Mouse (Mus musculus) CH12.LX (cell line): ENCODE results near the gene Vps29. TPM values are rescaled to one million over a fixed set of nuclear protein-coding genes. Genes with fewer than 3 reads are reported as not detected.

Source experiments
- DNase-seq: peaks from one replicate; pipeline ENCODE4 v3.0.0-alpha.2; 2013; ENCODE audit errors: extremely low read depth
- H3K27ac ChIP-seq: 2 replicates; pipeline ENCODE4 v1.5.1; 2012; ENCODE audit warnings: low read depth, mild to moderate bottlenecking, control low read depth, moderate library complexity; ENCODE audit not compliant: insufficient read depth
- H3K27me3 ChIP-seq: replicated peaks from 2 replicates; pipeline ENCODE3; 2012; ENCODE audit warnings: inconsistent platforms
- H3K36me3 ChIP-seq, 2 experiments: replicated peaks in 1 of 2; 2 replicates each; pipeline versions ENCODE3 to v1.6.1; 2012; ENCODE audit warnings: inconsistent platforms in 1 of 2, low read length in 1 of 2, mild to moderate bottlenecking in 1 of 2, mixed read lengths in 1 of 2, moderate library complexity in 1 of 2; ENCODE audit not compliant: control insufficient read depth in 1 of 2, insufficient read depth in 1 of 2
- H3K4me1 ChIP-seq, 2 experiments: 2 replicates each; pipeline ENCODE4 v1.6.1; 2012; ENCODE audit warnings: inconsistent platforms in 1 of 2, moderate library complexity in 1 of 2; ENCODE audit not compliant: insufficient read depth in 2 of 2, control insufficient read depth in 1 of 2
- H3K4me2 ChIP-seq: 2 replicates; pipeline ENCODE4 v1.6.1; 2012; ENCODE audit warnings: low read depth, mild to moderate bottlenecking, control low read depth; ENCODE audit not compliant: poor library complexity, insufficient read depth, severe bottlenecking
- H3K4me3 ChIP-seq, 3 experiments: fragments of 150-350 bp in 1 of 3; sonication (generic) in 1 of 3; replicated peaks in 1 of 3; 2 replicates each; pipeline versions ENCODE3 to v1.5.1; 2011 to 2012; ENCODE audit warnings: low read depth in 2 of 3, low read length in 2 of 3, mild to moderate bottlenecking in 2 of 3, moderate library complexity in 2 of 3, control low read depth in 1 of 3, improper control_type of control experiment in 1 of 3, inconsistent platforms in 1 of 3, mixed read lengths in 1 of 3; ENCODE audit not compliant: poor library complexity in 1 of 3
- H3K79me2 ChIP-seq: replicated peaks from 2 replicates; pipeline ENCODE4 v1.6.1; 2012; ENCODE audit warnings: mild to moderate bottlenecking, moderate library complexity; ENCODE audit not compliant: control insufficient read depth, poor library complexity, insufficient read depth, severe bottlenecking; ENCODE audit errors: extremely low read depth
- H3K9ac ChIP-seq: 2 replicates; pipeline ENCODE4 v1.6.1; 2012; ENCODE audit warnings: low read depth, mild to moderate bottlenecking, control low read depth, moderate library complexity; ENCODE audit not compliant: insufficient read depth
- H3K9me3 ChIP-seq: replicated peaks from 2 replicates; pipeline ENCODE3; 2012; ENCODE audit warnings: low read length, inconsistent platforms, mixed read lengths
- CHD2 ChIP-seq: IDR thresholded peaks from 2 replicates; pipeline ENCODE4 v1.6.1; 2011; ENCODE audit warnings: low read length, improper control_type of control experiment
- CTCF ChIP-seq, 2 experiments: IDR thresholded peaks in 1 of 2; conservative IDR thresholded peaks in 1 of 2; 2 replicates each; pipeline ENCODE4 v1.5.1; 2011 to 2012; ENCODE audit warnings: low read depth in 2 of 2, low read length in 2 of 2, improper control_type of control experiment in 1 of 2, inconsistent platforms in 1 of 2, mild to moderate bottlenecking in 1 of 2, moderate library complexity in 1 of 2
- E2F4 ChIP-seq: IDR thresholded peaks from 2 replicates; pipeline ENCODE4 v1.6.1; 2011; ENCODE audit warnings: low read depth, low read length, improper control_type of control experiment; ENCODE audit not compliant: insufficient replicate concordance
- ELF1 ChIP-seq: IDR thresholded peaks from 2 replicates; pipeline ENCODE4 v1.6.1; 2014; ENCODE audit warnings: low read depth, mild to moderate bottlenecking, inconsistent platforms, low read length, improper control_type of control experiment
- GABPA ChIP-seq: IDR thresholded peaks from 2 replicates; pipeline ENCODE4 v1.6.1; 2012; ENCODE audit warnings: low read depth, low read length, improper control_type of control experiment, inconsistent platforms; ENCODE audit not compliant: insufficient replicate concordance
- HCFC1 ChIP-seq: IDR thresholded peaks from 2 replicates; pipeline ENCODE4 v1.6.1; 2012; ENCODE audit warnings: low read depth, mild to moderate bottlenecking, inconsistent platforms, low read length, improper control_type of control experiment
- IRF4 ChIP-seq: IDR thresholded peaks from 2 replicates; pipeline ENCODE4 v1.6.1; 2014; ENCODE audit warnings: low read depth, mild to moderate bottlenecking, inconsistent platforms, low read length, improper control_type of control experiment
- MAFK ChIP-seq: IDR thresholded peaks from 2 replicates; pipeline ENCODE4 v1.6.1; 2011; ENCODE audit warnings: low read length, improper control_type of control experiment; ENCODE audit not compliant: insufficient replicate concordance
- MAX ChIP-seq: IDR thresholded peaks from 2 replicates; pipeline ENCODE4 v1.6.1; 2011; ENCODE audit warnings: low read length, improper control_type of control experiment
- MXI1 ChIP-seq: IDR thresholded peaks from 2 replicates; pipeline ENCODE4 v1.6.1; 2011; ENCODE audit warnings: mild to moderate bottlenecking, low read depth, low read length, improper control_type of control experiment
- NELFE ChIP-seq: IDR thresholded peaks from 2 replicates; pipeline ENCODE4 v1.6.1; 2011; ENCODE audit warnings: low read depth, low read length, improper control_type of control experiment
- NRF1 ChIP-seq: IDR thresholded peaks from 2 replicates; pipeline ENCODE4 v1.6.1; 2014; ENCODE audit warnings: low read depth, mild to moderate bottlenecking, inconsistent platforms, low read length, improper control_type of control experiment, moderate library complexity
- POLR2A ChIP-seq: IDR thresholded peaks from 2 replicates; pipeline ENCODE4 v1.6.1; 2011; ENCODE audit warnings: low read depth, mild to moderate bottlenecking, improper control_type of control experiment, low read length
- POLR2AphosphoS2 ChIP-seq: IDR thresholded peaks from 2 replicates; pipeline ENCODE4 v1.6.1; 2011; ENCODE audit warnings: low read depth, low read length, improper control_type of control experiment
- RAD21 ChIP-seq: IDR thresholded peaks from 2 replicates; pipeline ENCODE4 v1.6.1; 2011; ENCODE audit warnings: low read depth, mild to moderate bottlenecking, low read length, improper control_type of control experiment, moderate library complexity
- TBP ChIP-seq: conservative IDR thresholded peaks from 2 replicates; pipeline ENCODE4 v1.6.1; 2011; ENCODE audit warnings: low read depth, low read length, improper control_type of control experiment
- TCF12 ChIP-seq: IDR thresholded peaks from 2 replicates; pipeline ENCODE4 v1.6.1; 2014; ENCODE audit warnings: low read depth, mild to moderate bottlenecking, inconsistent platforms, low read length, improper control_type of control experiment
- ZKSCAN1 ChIP-seq: IDR thresholded peaks from 2 replicates; pipeline ENCODE4 v1.6.1; 2012; ENCODE audit warnings: low read depth, inconsistent platforms, low read length, improper control_type of control experiment, borderline replicate concordance
- ZMIZ1 ChIP-seq: IDR thresholded peaks from 2 replicates; pipeline ENCODE4 v1.6.1; 2012; ENCODE audit warnings: low read depth, mild to moderate bottlenecking, inconsistent platforms, low read length, improper control_type of control experiment
- dilution Hi-C: fragments of 300-500 bp; cut with MboI; formaldehyde crosslinking; loops from 2 replicates; pipeline ENCODE4 v1.14.3; 2020; ENCODE audit warnings: low sequenced_read_pairs; ENCODE audit not compliant: extremely low pct_unique_long_range_greater_than_20kb, extremely low pct_ligation_motif_present
- in situ Hi-C: fragments of 300-500 bp; cut with MboI; formaldehyde crosslinking; loops from 3 replicates; pipeline ENCODE4 v1.14.3; 2019; ENCODE audit warnings: low sequenced_read_pairs, low pct_ligation_motif_present, low pct_unique_long_range_greater_than_20kb, mixed read lengths
- polyA plus RNA-seq: library from polyadenylated mRNA; unstranded; fragments of >175 nt; gene quantifications from 2 replicates; pipeline ENCODE4 v1.2.1, GENCODE M21; 2012; ENCODE audit warnings: low read depth; ENCODE audit not compliant: insufficient read length
- total RNA-seq, 2 experiments: library from RNA; depleted of rRNA; stranded (reverse); fragments of 300-350 nt in 1 of 2; fragments of >200 nt in 1 of 2; gene quantifications; 2 replicates each; pipeline ENCODE4 v1.2.3; 2012 to 2014

Gene Vps29
- total and polyA plus RNA-seq, 3 experiments = 82.2 to 145 (median 94.4) TPM

- Histone ChIP-seq H3K9ac (no peak overlapping the region), H3K27ac (no peak overlapping the region), H3K4me2 (no peak overlapping the region), H3K4me3 (no peak overlapping the region), H3K9me3 (no peaks in the 10 kb centered on the region), H3K36me3 (peaks cover 33 to 83% of the 10 kb centered on the region in 2 experiments), H3K4me1 (peaks cover 16 to 80% of the 10 kb centered on the region in 2 experiments), H3K27me3 (no peaks in the 10 kb centered on the region), H3K79me2 (peaks cover 1% of the 10 kb centered on the region; the same call in 1 of the 2 replicates)
- dilution Hi-C loops (no loop called here), in situ Hi-C loops (no loop called here)
- DNase-seq = no peak
- TF ChIP-seq ELF1 = no peak
- no peak for TF ChIP-seq HCFC1
- TF ChIP-seq CHD2 = no peak
- no peak for TF ChIP-seq TBP
- no peak for TF ChIP-seq E2F4
- no peak for TF ChIP-seq TCF12
- no peak for TF ChIP-seq ZMIZ1
- TF ChIP-seq POLR2A = no peak
- TF ChIP-seq ZKSCAN1 = no peak
These were observed 41.8 kb upstream of the Vps29 start for GRCm38 (mm10) chr5:122312346-122312745.

- Histone ChIP-seq H3K4me2 (no peak overlapping the region), H3K27ac (no peak overlapping the region), H3K79me2 (no peaks in the 10 kb centered on the region; the same call in 1 of the 2 replicates), H3K36me3 (peaks cover 29 to 80% of the 10 kb centered on the region in 2 experiments), H3K27me3 (no peaks in the 10 kb centered on the region), H3K4me3 (no peak overlapping the region), H3K4me1 (peaks cover 19 to 87% of the 10 kb centered on the region in 2 experiments), H3K9me3 (no peaks in the 10 kb centered on the region), H3K9ac (no peak overlapping the region)
- dilution Hi-C loops (no loop called here), in situ Hi-C loops (no loop called here)
- TF ChIP-seq MAFK (no peak), E2F4 (no peak), POLR2AphosphoS2 (no peak), NELFE (no peak), ZKSCAN1 (no peak), NRF1 (no peak), MXI1 (no peak), MAX (no peak), IRF4 (no peak), CTCF (conservative IDR thresholded peaks at IDR 0.05 in 1 of 2, IDR thresholded peaks at IDR 0.05 in 1 of 2; ENCODE audit: low read depth in 2 of 2, low read length in 2 of 2) (no peak), RAD21 (no peak), GABPA (no peak), HCFC1 (no peak), ZMIZ1 (no peak), ELF1 (no peak)
- DNase-seq = no peak
These were observed 41.1 kb upstream of the Vps29 start for GRCm38 (mm10) chr5:122312942-122313684.
